Mouse (Mus musculus): ENCODE results near the gene Gng7.
A peak's percentile ranks its signal among the peaks of the same experiment; 100 is the strongest.

DNA sequence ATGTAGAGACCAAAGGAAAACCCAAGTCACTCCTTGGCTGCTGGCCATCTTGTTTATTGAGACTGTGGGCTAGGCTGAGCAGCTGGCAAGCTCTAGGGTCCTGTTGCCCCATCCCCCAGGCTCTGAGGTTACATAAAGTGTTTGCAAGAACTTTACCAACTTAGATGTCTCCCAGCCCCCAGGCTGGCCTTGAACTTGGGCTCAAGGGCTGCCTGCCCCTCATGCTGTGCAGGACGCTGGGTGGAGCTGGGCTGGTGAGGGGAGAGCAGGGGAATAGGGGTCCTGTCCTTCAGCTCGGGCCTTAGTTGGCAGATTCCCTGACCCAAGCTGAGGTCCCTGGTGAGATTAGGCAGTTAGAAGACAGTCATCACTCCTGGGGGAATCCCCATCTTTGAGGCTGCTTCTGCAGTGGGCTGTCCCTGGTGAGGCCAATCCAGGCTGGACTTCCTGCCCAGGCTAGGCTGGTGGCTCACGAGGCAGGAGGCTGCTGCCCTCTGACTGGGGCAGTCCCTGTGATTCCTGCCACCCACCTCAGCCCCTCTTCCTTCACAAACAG lies 47.6 kb downstream of the Gng7 start:
- peak; percentile 93 for TF ChIP-seq TCF12 (IDR thresholded peaks at IDR 0.05; ENCODE audit: low read depth, low read length)
- TF ChIP-seq MEF2A (IDR thresholded peaks at IDR 0.05; ENCODE audit: borderline replicate concordance, low read depth, low read length), result peak; percentile 67
- TF ChIP-seq HCFC1 (IDR thresholded peaks at IDR 0.05; ENCODE audit: low read depth, low read length), result no peak; the same call in 1 of the 2 replicates
- TF ChIP-seq TBP (conservative IDR thresholded peaks at IDR 0.05; ENCODE audit: low read depth, low read length), result 0 out of 2 replicates have a peak, but pooled peaks have one; percentile 27
- TF ChIP-seq POLR2A (IDR thresholded peaks at IDR 0.05; ENCODE audit: low read depth, low read length), result peak; percentile 45; the same call in 1 of the 2 replicates
- no peak for TF ChIP-seq USF2 (conservative IDR thresholded peaks at IDR 0.05; ENCODE audit: low read depth, low read length)
- no peak for TF ChIP-seq CTCF (conservative IDR thresholded peaks at IDR 0.05 in 1 of 2, IDR thresholded peaks at IDR 0.05 in 1 of 2; ENCODE audit: low read depth in 2 of 2, low read length in 2 of 2)
- no peak; the same call in none of the 2 replicates for TF ChIP-seq NRF1 (IDR thresholded peaks at IDR 0.05; ENCODE audit: low read depth, low read length)
- TF ChIP-seq MAX (IDR thresholded peaks at IDR 0.05; ENCODE audit: low read length), result peak; percentile 50; the same call in 1 of the 2 replicates
- 0 out of 2 replicates have a peak, but pooled peaks have one; percentile 23 for TF ChIP-seq ZMIZ1 (IDR thresholded peaks at IDR 0.05; ENCODE audit: low read depth, low read length)
- no peak for TF ChIP-seq ZC3H11A (IDR thresholded peaks at IDR 0.05; ENCODE audit: low read depth, low read length)
- no peak for TF ChIP-seq USF1 (IDR thresholded peaks at IDR 0.05; ENCODE audit: low read depth, low read length)

Measured in CH12.LX (cell line).